Mouse (Mus musculus) thymus, adult 2 months (tissue): ENCODE data around the gene Hist1h2an.
"Not testable (repeated sequence)": the region's sequence is repeated elsewhere in the genome, so short reads cannot be mapped to it uniquely, and the experiment has no call there.

Experiments used
- CTCF ChIP-seq: fragments of 200-500 bp; IDR thresholded peaks from 2 replicates; pipeline ENCODE4 v1.5.1; 2012; ENCODE audit warnings: mild to moderate bottlenecking, control low read depth, low read length, moderate library complexity, borderline replicate concordance; ENCODE audit not compliant: control insufficient read depth, poor library complexity, insufficient read depth; ENCODE audit errors: extremely low read depth
- POLR2A ChIP-seq: fragments of 200-500 bp; IDR thresholded peaks from 2 replicates; pipeline ENCODE4 v1.6.1; 2012; ENCODE audit warnings: mild to moderate bottlenecking, low read length, control low read depth, moderate library complexity; ENCODE audit not compliant: control insufficient read depth, poor library complexity, insufficient read depth; ENCODE audit errors: extremely low read depth

GRCm38 (mm10) chr13:21811074-21811473 lies 24.1 kb upstream of the Hist1h2an start:
- TF ChIP-seq CTCF, POLR2A: not testable (repeated sequence)
